Comparison of ENCODE assay signal across 8 mouse cellular contexts in genomic region chr1:21079217-21079773, GRCm38 (mm10). TPM values are rescaled to one million over a fixed set of nuclear protein-coding genes. Genes with fewer than 3 reads are reported as not detected.
DNase-seq lines count a peak whose midpoint lies in the region; ATAC-seq and TF ChIP-seq lines count a peak whose summit lies in the region.

TSS of gene Tram2 (minus strand) at chr1:21079229.

- peak within 1 kb of the TSS; percentile 17 for H3ac ChIP-seq in myocyte (ENCODE audit: control insufficient read depth, insufficient read length)

- 1% methylated on average over 45 of the region's 52 CpGs for WGBS in heart, embryonic 14.5 days
- WGBS in liver, embryonic 11.5 days, result 1% methylated on average over 44 of the region's 52 CpGs

- peak within 1 kb of the TSS; percentile 94 for H3K27ac ChIP-seq in brown adipose tissue, adult 24 weeks (replicated peaks; ENCODE audit: low read depth, low read length)
- peak within 1 kb of the TSS; percentile 87 to 90 for H3K27ac ChIP-seq in heart, embryonic 14.5 days (replicated peaks in 1 of 2; ENCODE audit: control insufficient read depth in 1 of 2, insufficient read depth in 1 of 2, low read depth in 2 of 2, low read length in 2 of 2)
- peak within 1 kb of the TSS; percentile 86 for H3K27ac ChIP-seq in liver, embryonic 11.5 days (ENCODE audit: low read depth, low read length)

- peak; percentile 86 for ATAC-seq in CD4-positive, CD25-positive, alpha-beta regulatory T cell, adult 4 months
- peak; percentile 92 for ATAC-seq in erythroid progenitor cell, adult 5-6 weeks (replicated peaks; ENCODE audit: low FRiP score, poor library complexity, severe bottlenecking)
- peak; percentile 92 for ATAC-seq in heart, embryonic 14.5 days (ENCODE audit: insufficient number of reproducible peaks, insufficient read depth, low FRiP score, low read depth)
- peak; percentile 93 for ATAC-seq in liver, embryonic 11.5 days (replicated peaks; ENCODE audit: low FRiP score)

- peak; percentile 75 for TF ChIP-seq POLR2A in myocyte (IDR thresholded peaks at IDR 0.05; ENCODE audit: insufficient read length, low read depth)

- H3K36me3 ChIP-seq in heart, embryonic 14.5 days (ENCODE audit: control insufficient read depth, insufficient read depth, low read length), result no peaks in the 10 kb centered on the region
- H3K36me3 ChIP-seq in liver, embryonic 11.5 days (ENCODE audit: control insufficient read depth, insufficient read depth, low read length), result no peaks in the 10 kb centered on the region
- no peaks in the 10 kb centered on the region for H3K36me3 ChIP-seq in myocyte (ENCODE audit: control insufficient read depth, insufficient read depth)

- H3K4me2 ChIP-seq in heart, embryonic 14.5 days (ENCODE audit: low read length), result peak within 1 kb of the TSS; percentile 81
- peak within 1 kb of the TSS; percentile 84 for H3K4me2 ChIP-seq in liver, embryonic 11.5 days
- H3K4me2 ChIP-seq in myocyte (ENCODE audit: low read depth), result peak within 1 kb of the TSS; percentile 95

- peaks cover 18% of the 10 kb centered on the region for H3K4me1 ChIP-seq in brown adipose tissue, adult 24 weeks (ENCODE audit: control insufficient read depth, insufficient read depth, insufficient read length, low read length)
- H3K4me1 ChIP-seq in heart, embryonic 14.5 days (ENCODE audit: control insufficient read depth in 2 of 2, insufficient read depth in 2 of 2, low read length in 2 of 2), result peaks cover 22 to 46% of the 10 kb centered on the region in 2 experiments
- H3K4me1 ChIP-seq in liver, embryonic 11.5 days (replicated peaks; ENCODE audit: control insufficient read depth, insufficient read depth, low read length), result peaks cover 4% of the 10 kb centered on the region

- peak; percentile 99 for DNase-seq in kidney, postnatal 10 days
- DNase-seq in liver, embryonic 11.5 days (ENCODE audit: low spot score), result peak; percentile 95
- peak; percentile 95 to 98 for DNase-seq in spleen, postnatal 4 days (ENCODE audit: low spot score in 2 of 2)

- H3K79me2 ChIP-seq in myocyte (ENCODE audit: control insufficient read depth, insufficient read depth), result peaks cover 37% of the 10 kb centered on the region

- H3K4me3 ChIP-seq in brown adipose tissue, adult 24 weeks (ENCODE audit: insufficient read depth, low read depth, low read length), result peak within 1 kb of the TSS; percentile 94
- H3K4me3 ChIP-seq in heart, embryonic 14.5 days (ENCODE audit: control insufficient read depth in 1 of 2, insufficient read depth in 1 of 2, low read depth in 1 of 2, low read length in 2 of 2), result peak within 1 kb of the TSS; percentile 74
- H3K4me3 ChIP-seq in liver, embryonic 11.5 days (ENCODE audit: low read depth, low read length), result peak within 1 kb of the TSS; percentile 61
- H3K4me3 ChIP-seq in myocyte, result peak within 1 kb of the TSS; percentile 62

- H3K9ac ChIP-seq in heart, embryonic 14.5 days (ENCODE audit: low read length), result peak within 1 kb of the TSS; percentile 82
- H3K9ac ChIP-seq in liver, embryonic 11.5 days (ENCODE audit: low read depth, low read length), result peak within 1 kb of the TSS; percentile 80

- no peaks in the 10 kb centered on the region for H3K9me3 ChIP-seq in heart, embryonic 14.5 days (ENCODE audit: control insufficient read depth, low read length)
- H3K9me3 ChIP-seq in liver, embryonic 11.5 days (ENCODE audit: control insufficient read depth, low read length), result no peaks in the 10 kb centered on the region

- no peaks in the 10 kb centered on the region for H3K27me3 ChIP-seq in heart, embryonic 14.5 days (ENCODE audit: control insufficient read depth, insufficient read depth, low read length)
- no peaks in the 10 kb centered on the region for H3K27me3 ChIP-seq in liver, embryonic 11.5 days (replicated peaks; ENCODE audit: control insufficient read depth, insufficient read depth, low read length)
- H3K27me3 ChIP-seq in myocyte (ENCODE audit: control insufficient read depth, insufficient read depth, insufficient read length), result no peaks in the 10 kb centered on the region

TF ChIP-seq in myocyte, 11 proteins besides CTCF, POLR2A, EP300 and RAD21:
- TF ChIP-seq REST (IDR thresholded peaks at IDR 0.05; ENCODE audit: insufficient read depth, insufficient read length) (no peak), CEBPB (IDR thresholded peaks at IDR 0.05; ENCODE audit: insufficient read depth, poor library complexity, severe bottlenecking) (no peak), MYOD1 (IDR thresholded peaks at IDR 0.05; ENCODE audit: control insufficient read depth in 1 of 3, insufficient read length in 2 of 3, low read depth in 2 of 3) (peak in 1 of 3 experiments; percentile 21), POLR2AphosphoS2 (IDR thresholded peaks at IDR 0.05; ENCODE audit: insufficient read length, low read depth) (peak; percentile 64)

RNA-seq across cellular contexts. Expression of gene Tram2, which starts in this region (rescaled TPM):
- polyA plus RNA-seq in CD4-positive, CD25-positive, alpha-beta regulatory T cell, adult 4 months (2017; shearing (Covaris generic)), result 1 to 10 TPM; 7.9 to 9.5 TPM
- 1.9 TPM in 2 replicates for polyA plus RNA-seq in brown adipose tissue, adult 24 weeks (2012; ENCODE audit: insufficient read depth, insufficient read length, missing spikeins)
- total RNA-seq in erythroid progenitor cell, adult 5-6 weeks (2015; ENCODE audit: low replicate concordance), result 1.3 and 1.4 TPM in 2 replicates
- total RNA-seq in erythroid progenitor cell, adult 5-6 weeks (2017; ENCODE audit: low replicate concordance), result 0.51 TPM in 1 of 2 replicates, not detected in the other
- polyA plus RNA-seq in heart, embryonic 14.5 days (2014; fragmentation: Nextera tagmentation; extraction: Ambion mirVana), result 4.8 and 5.0 TPM in 2 replicates
- polyA plus RNA-seq in liver, embryonic 11.5 days (2014; fragmentation: Nextera tagmentation; extraction: Ambion mirVana), result 3.9 and 4.0 TPM in 2 replicates
- polyA plus RNA-seq in myocyte (2012; fragmentation: generic; extraction: Trizol), result 4.2 TPM

Comparison
In these comparisons a context has a peak if more than half of its experiments do, and no peak if none do; other contexts are left out.
1. Peak in every context shown above with its lines: DNase-seq, ATAC-seq, H3K4me3 ChIP-seq and H3K27ac ChIP-seq.